Mouse (Mus musculus): ENCODE results near the gene Icam4.

GRCm38 (mm10) chr9:21002627-21003551 lies 26.3 kb upstream of the Icam4 start, which contains the start of gene Mrpl4:
- TF ChIP-seq CTCF (IDR thresholded peaks at IDR 0.05; ENCODE audit: control insufficient read depth, insufficient read depth, insufficient replicate concordance, low read depth, low read length): no peak
- TF ChIP-seq POLR2A (IDR thresholded peaks at IDR 0.05; ENCODE audit: control insufficient read depth, low read depth, low read length): peak; percentile 91

Data from testis, adult 2 months (tissue).